Mouse (Mus musculus): ENCODE data around the gene Gm20388. TPM values are rescaled to one million over a fixed set of nuclear protein-coding genes. Genes with fewer than 3 reads are reported as not detected.
A peak's percentile ranks its signal among the peaks of the same experiment; 100 is the strongest.

Gene Gm20388
- polyA plus RNA-seq, 1 experiment: 49.7 TPM

DNA sequence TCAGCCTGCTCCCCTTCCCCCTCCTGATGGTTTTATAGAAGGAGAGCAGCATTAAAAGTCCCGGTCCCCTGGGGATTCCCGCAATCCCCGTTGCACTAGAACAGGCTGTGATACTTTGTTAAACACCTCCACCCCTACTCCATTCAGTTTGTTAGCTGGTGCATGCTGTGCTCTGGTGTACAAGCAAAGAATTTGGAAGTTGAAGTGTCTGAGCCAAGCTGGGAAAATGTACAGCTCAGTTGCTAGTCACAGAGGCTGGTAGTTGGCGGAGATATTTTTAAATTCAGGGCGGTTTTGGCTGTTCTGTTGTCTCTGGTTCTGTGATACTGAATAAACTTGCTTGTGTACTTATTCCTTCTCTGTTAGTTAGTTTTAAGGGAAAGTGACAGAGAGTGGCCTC lies 42.1 kb downstream of the Gm20388 start:
- H3K36me3 ChIP-seq (ENCODE audit: control insufficient read depth, insufficient read depth, low read length): peaks cover 12% of the 10 kb centered on the region
- H3K27me3 ChIP-seq (replicated peaks; ENCODE audit: control insufficient read depth, insufficient read depth, low read length): no peaks in the 10 kb centered on the region
- no peak for DNase-seq
- H3K4me1 ChIP-seq (ENCODE audit: control insufficient read depth, insufficient read depth, low read length): no peaks in the 10 kb centered on the region
- no peak overlapping the region for H3K27ac ChIP-seq (ENCODE audit: insufficient read depth, low read depth, low read length)
- TF ChIP-seq CTCF (conservative IDR thresholded peaks at IDR 0.05; ENCODE audit: insufficient read depth, insufficient read length, low read depth, low read length) (no peak), POLR2A (IDR thresholded peaks at IDR 0.05; ENCODE audit: low read depth, low read length) (no peak)
- H3K4me3 ChIP-seq (ENCODE audit: insufficient read depth, low read depth, low read length): no peak overlapping the region
- 68% methylated on average over 5 of the region's 5 CpGs for WGBS

DNA sequence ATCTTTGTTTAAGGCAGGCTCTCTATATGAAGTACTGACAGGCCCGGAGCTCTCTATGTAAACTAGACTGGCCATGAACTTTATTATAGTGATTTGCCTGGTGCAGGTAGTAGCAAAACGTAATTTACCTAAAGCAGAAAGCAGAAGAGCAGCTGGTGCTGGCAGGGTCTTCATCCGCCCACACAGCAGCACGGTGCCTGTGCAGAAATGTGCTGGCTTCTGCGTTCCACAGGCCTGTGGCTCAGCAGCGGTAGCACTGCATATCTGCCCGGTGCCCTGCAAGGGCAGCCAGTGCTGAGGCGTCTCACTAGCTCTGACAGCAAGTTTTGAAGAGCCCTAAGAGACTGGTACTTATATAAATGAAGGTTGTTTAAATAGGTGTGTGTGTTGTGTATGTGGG lies 44.7 kb downstream of the Gm20388 start:
- TF ChIP-seq POLR2A (IDR thresholded peaks at IDR 0.05; ENCODE audit: low read depth, low read length) (no peak), CTCF (conservative IDR thresholded peaks at IDR 0.05; ENCODE audit: insufficient read depth, insufficient read length, low read depth, low read length) (no peak)
- WGBS: 91% methylated on average over 8 of the region's 8 CpGs
- H3K27me3 ChIP-seq (replicated peaks; ENCODE audit: control insufficient read depth, insufficient read depth, low read length): no peaks in the 10 kb centered on the region
- no peak for DNase-seq
- no peak overlapping the region for H3K27ac ChIP-seq (ENCODE audit: insufficient read depth, low read depth, low read length)
- no peak overlapping the region for H3K4me3 ChIP-seq (ENCODE audit: insufficient read depth, low read depth, low read length)
- H3K4me1 ChIP-seq (ENCODE audit: control insufficient read depth, insufficient read depth, low read length): no peaks in the 10 kb centered on the region; the same call in 1 of the 2 replicates
- H3K36me3 ChIP-seq (ENCODE audit: control insufficient read depth, insufficient read depth, low read length): peaks cover 10% of the 10 kb centered on the region

DNA sequence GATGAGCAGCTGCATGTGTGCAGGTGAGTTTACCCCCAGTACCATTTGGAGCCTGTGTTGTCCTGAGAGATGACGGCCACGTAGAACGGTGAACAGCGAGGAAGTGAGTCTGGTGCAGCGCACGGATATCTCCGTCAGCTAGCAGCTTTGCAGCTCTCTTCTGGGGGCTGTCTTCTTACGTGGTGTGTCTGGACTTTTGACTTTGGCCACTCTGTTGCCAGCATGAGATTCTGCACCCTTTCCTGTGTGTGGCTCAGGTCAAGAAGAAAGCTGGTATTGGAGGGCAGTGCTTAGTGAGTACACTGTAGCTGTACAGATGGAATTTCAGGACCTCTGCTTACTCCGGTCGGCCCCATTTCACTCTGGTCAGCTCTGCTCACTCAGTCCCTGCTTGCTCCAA lies 47.4 kb downstream of the Gm20388 start:
- Histone ChIP-seq H3K4me1 (ENCODE audit: control insufficient read depth, insufficient read depth, low read length) (no peaks in the 10 kb centered on the region; the same call in 1 of the 2 replicates), H3K4me3 (ENCODE audit: insufficient read depth, low read depth, low read length) (no peak overlapping the region), H3K27me3 (replicated peaks; ENCODE audit: control insufficient read depth, insufficient read depth, low read length) (no peaks in the 10 kb centered on the region), H3K27ac (ENCODE audit: insufficient read depth, low read depth, low read length) (no peak overlapping the region), H3K36me3 (ENCODE audit: control insufficient read depth, insufficient read depth, low read length) (peaks cover 8% of the 10 kb centered on the region)
- TF ChIP-seq CTCF (conservative IDR thresholded peaks at IDR 0.05; ENCODE audit: insufficient read depth, insufficient read length, low read depth, low read length): no peak
- no peak for TF ChIP-seq POLR2A (IDR thresholded peaks at IDR 0.05; ENCODE audit: low read depth, low read length)
- WGBS: 66% methylated on average over 10 of the region's 10 CpGs
- peak; percentile 74 for DNase-seq

DNA sequence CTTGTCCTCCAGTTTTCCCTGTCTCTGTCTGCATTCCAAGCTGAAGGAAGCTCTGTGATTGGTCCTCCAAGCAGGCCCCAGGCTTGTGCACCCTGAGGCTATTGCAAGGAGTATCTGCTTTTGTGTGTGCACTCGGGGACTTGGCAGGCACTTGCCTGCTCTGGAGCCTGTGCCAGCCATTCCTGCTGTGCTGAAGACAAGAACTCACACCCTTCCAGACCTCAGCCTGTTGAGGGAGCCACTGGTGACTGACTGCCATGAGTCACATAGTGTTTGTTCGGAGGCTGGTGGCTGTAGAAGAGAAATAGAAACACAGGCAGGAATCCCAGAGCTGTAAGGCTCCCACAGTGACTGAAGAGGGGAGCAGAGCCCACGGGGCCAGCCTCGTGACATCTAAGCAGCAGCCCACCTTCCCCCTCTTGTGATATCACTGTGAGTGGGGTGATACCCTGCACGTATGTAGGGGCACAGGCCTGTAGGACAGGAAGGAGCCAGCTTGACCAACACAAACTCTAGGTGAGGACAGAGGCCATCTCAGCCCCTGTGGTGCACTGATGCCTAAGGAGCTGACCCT lies 50.0 kb downstream of the Gm20388 start:
- no peak for DNase-seq
- Histone ChIP-seq H3K27me3 (replicated peaks; ENCODE audit: control insufficient read depth, insufficient read depth, low read length) (no peaks in the 10 kb centered on the region), H3K36me3 (ENCODE audit: control insufficient read depth, insufficient read depth, low read length) (peaks cover 4% of the 10 kb centered on the region; the same call in 1 of the 2 replicates), H3K4me3 (ENCODE audit: insufficient read depth, low read depth, low read length) (no peak overlapping the region), H3K27ac (ENCODE audit: insufficient read depth, low read depth, low read length) (no peak overlapping the region), H3K4me1 (ENCODE audit: control insufficient read depth, insufficient read depth, low read length) (no peaks in the 10 kb centered on the region; the same call in 1 of the 2 replicates)
- TF ChIP-seq CTCF (conservative IDR thresholded peaks at IDR 0.05; ENCODE audit: insufficient read depth, insufficient read length, low read depth, low read length): no peak
- no peak for TF ChIP-seq POLR2A (IDR thresholded peaks at IDR 0.05; ENCODE audit: low read depth, low read length)
- 74% methylated on average over 5 of the region's 5 CpGs for WGBS

DNA sequence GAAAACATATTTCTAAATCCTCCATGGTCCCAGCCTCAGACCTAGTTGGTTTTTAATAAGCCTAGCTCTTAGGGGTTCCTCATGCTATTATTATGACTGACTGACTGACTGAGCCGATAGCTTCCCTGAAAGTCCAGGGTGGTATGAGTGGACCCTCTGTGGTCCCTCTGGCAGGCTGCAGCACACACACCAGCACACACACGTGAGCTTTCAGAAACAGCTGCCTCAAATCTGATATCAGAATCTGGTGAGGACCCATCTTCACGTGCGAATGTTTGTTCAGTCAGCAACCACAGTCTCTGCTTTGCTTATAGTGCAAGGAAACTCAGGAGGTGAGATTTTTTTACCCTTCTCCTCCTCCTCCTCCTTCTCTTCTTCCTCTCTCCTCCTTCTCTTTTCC lies 54.2 kb downstream of the Gm20388 start:
- no peak for DNase-seq
- H3K36me3 ChIP-seq (ENCODE audit: control insufficient read depth, insufficient read depth, low read length): no peaks in the 10 kb centered on the region
- TF ChIP-seq POLR2A (IDR thresholded peaks at IDR 0.05; ENCODE audit: low read depth, low read length) (no peak), CTCF (conservative IDR thresholded peaks at IDR 0.05; ENCODE audit: insufficient read depth, insufficient read length, low read depth, low read length) (no peak)
- no peaks in the 10 kb centered on the region for H3K27me3 ChIP-seq (replicated peaks; ENCODE audit: control insufficient read depth, insufficient read depth, low read length)
- no peaks in the 10 kb centered on the region for H3K4me1 ChIP-seq (ENCODE audit: control insufficient read depth, insufficient read depth, low read length)
- WGBS: 73% methylated on average over 4 of the region's 4 CpGs
- no peak overlapping the region for H3K27ac ChIP-seq (ENCODE audit: insufficient read depth, low read depth, low read length)
- no peak overlapping the region for H3K4me3 ChIP-seq (ENCODE audit: insufficient read depth, low read depth, low read length)

DNA sequence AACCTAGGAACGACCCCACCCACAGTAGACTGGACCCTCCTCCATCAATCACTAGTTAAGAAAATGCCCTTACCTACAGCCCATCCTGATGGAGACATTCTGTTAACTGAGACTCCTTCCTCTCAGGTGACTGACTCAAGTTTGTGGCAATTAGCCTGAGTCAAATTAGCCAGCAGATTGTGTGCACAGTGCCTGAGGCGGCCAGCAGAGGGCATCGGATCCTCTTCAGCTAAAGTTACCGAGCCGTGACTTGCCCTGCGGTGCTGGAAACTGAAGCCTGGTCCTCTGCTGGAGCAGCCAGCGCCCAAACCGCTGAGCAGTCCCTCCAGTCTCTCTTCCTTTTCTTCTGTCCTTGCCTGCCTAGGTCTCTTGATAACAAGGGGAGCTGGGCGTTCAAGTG lies 56.8 kb downstream of the Gm20388 start:
- TF ChIP-seq POLR2A (IDR thresholded peaks at IDR 0.05; ENCODE audit: low read depth, low read length): no peak
- no peak; the same call in 1 of the 2 replicates for TF ChIP-seq CTCF (conservative IDR thresholded peaks at IDR 0.05; ENCODE audit: insufficient read depth, insufficient read length, low read depth, low read length)
- no peaks in the 10 kb centered on the region for H3K36me3 ChIP-seq (ENCODE audit: control insufficient read depth, insufficient read depth, low read length)
- no peak for DNase-seq
- H3K4me1 ChIP-seq (ENCODE audit: control insufficient read depth, insufficient read depth, low read length): no peaks in the 10 kb centered on the region
- no peaks in the 10 kb centered on the region for H3K27me3 ChIP-seq (replicated peaks; ENCODE audit: control insufficient read depth, insufficient read depth, low read length)
- no peak overlapping the region for H3K4me3 ChIP-seq (ENCODE audit: insufficient read depth, low read depth, low read length)
- WGBS: 91% methylated on average over 9 of the region's 9 CpGs
- no peak overlapping the region for H3K27ac ChIP-seq (ENCODE audit: insufficient read depth, low read depth, low read length)

DNA sequence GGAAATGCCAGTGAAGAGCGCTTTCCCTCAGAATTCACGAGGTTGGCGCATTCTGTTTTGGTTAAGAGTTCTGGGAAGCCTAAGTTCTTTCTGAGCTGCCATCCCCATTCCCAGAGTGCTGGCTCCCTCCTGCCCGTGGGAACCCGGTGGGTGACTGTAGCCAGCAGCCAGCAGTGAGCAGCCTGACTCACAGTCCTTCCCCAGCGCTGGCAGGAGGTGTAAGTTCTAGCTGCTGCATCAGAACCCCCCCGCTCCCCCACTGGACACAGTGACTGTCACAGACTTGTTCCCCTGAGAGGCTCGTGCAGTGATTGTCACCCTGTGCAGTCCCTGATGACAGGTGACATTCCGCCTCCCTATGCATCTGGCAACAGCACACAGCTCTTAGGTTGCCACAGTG lies 59.5 kb downstream of the Gm20388 start:
- H3K4me1 ChIP-seq (ENCODE audit: control insufficient read depth, insufficient read depth, low read length): no peaks in the 10 kb centered on the region
- DNase-seq: no peak
- no peak overlapping the region for H3K27ac ChIP-seq (ENCODE audit: insufficient read depth, low read depth, low read length)
- no peaks in the 10 kb centered on the region for H3K27me3 ChIP-seq (replicated peaks; ENCODE audit: control insufficient read depth, insufficient read depth, low read length)
- no peak for TF ChIP-seq POLR2A (IDR thresholded peaks at IDR 0.05; ENCODE audit: low read depth, low read length)
- no peak for TF ChIP-seq CTCF (conservative IDR thresholded peaks at IDR 0.05; ENCODE audit: insufficient read depth, insufficient read length, low read depth, low read length)
- WGBS: 80% methylated on average over 9 of the region's 9 CpGs
- no peaks in the 10 kb centered on the region for H3K36me3 ChIP-seq (ENCODE audit: control insufficient read depth, insufficient read depth, low read length)
- no peak overlapping the region for H3K4me3 ChIP-seq (ENCODE audit: insufficient read depth, low read depth, low read length)

All from kidney, adult 2 months (tissue).